Mouse (Mus musculus) MEL (cell line): ENCODE data around the gene Galnt10.

Experiments
- CTCF ChIP-seq, 3 experiments: IDR thresholded peaks in 2 of 3; conservative IDR thresholded peaks in 1 of 3; 2 replicates each; pipeline ENCODE4 v1.5.1; 2011 to 2012; ENCODE audit warnings: low read length in 3 of 3, low read depth in 2 of 3, mild to moderate bottlenecking in 2 of 3, improper control_type of control experiment in 1 of 3, inconsistent platforms in 1 of 3, mixed read lengths in 1 of 3, moderate library complexity in 1 of 3; ENCODE audit not compliant: control insufficient read depth in 1 of 3, insufficient read depth in 1 of 3, poor library complexity in 1 of 3, severe bottlenecking in 1 of 3
- E2F4 ChIP-seq: IDR thresholded peaks from 2 replicates; pipeline ENCODE4 v1.6.1; 2011; ENCODE audit warnings: low read depth, low read length, improper control_type of control experiment, borderline replicate concordance
- EP300 ChIP-seq, 2 experiments: IDR thresholded peaks; 2 replicates each; pipeline ENCODE4 v1.6.1; 2011; ENCODE audit warnings: improper control_type of control experiment in 2 of 2, low read length in 2 of 2, low read depth in 1 of 2, mild to moderate bottlenecking in 1 of 2
- ETS1 ChIP-seq: IDR thresholded peaks from 2 replicates; pipeline ENCODE4 v1.6.1; 2012; ENCODE audit warnings: low read depth, mild to moderate bottlenecking, inconsistent platforms, low read length, improper control_type of control experiment, moderate library complexity
- GATA1 ChIP-seq: IDR thresholded peaks from 2 replicates; pipeline ENCODE4 v1.6.1; 2011; ENCODE audit warnings: low read depth, low read length, improper control_type of control experiment
- MYC ChIP-seq: IDR thresholded peaks from 2 replicates; pipeline ENCODE4 v1.6.1; 2011; ENCODE audit warnings: low read depth, mild to moderate bottlenecking, low read length, improper control_type of control experiment, moderate library complexity
- NELFE ChIP-seq: IDR thresholded peaks from 2 replicates; pipeline ENCODE4 v1.6.1; 2011; ENCODE audit warnings: low read depth, low read length, improper control_type of control experiment
- POLR2A ChIP-seq, 2 experiments: IDR thresholded peaks; 2 replicates each; pipeline ENCODE4 v1.6.1; 2011 to 2012; ENCODE audit warnings: low read length in 2 of 2, mild to moderate bottlenecking in 2 of 2, control low read depth in 1 of 2, improper control_type of control experiment in 1 of 2, low read depth in 1 of 2, moderate library complexity in 1 of 2; ENCODE audit not compliant: control insufficient read depth in 1 of 2, insufficient read depth in 1 of 2, poor library complexity in 1 of 2
- POLR2AphosphoS5 ChIP-seq: IDR thresholded peaks from 2 replicates; pipeline ENCODE4 v1.6.1; 2012; ENCODE audit warnings: low read depth, borderline replicate concordance, mild to moderate bottlenecking, inconsistent platforms, low read length, moderate library complexity, mixed read lengths
- TAL1 ChIP-seq: IDR thresholded peaks from 2 replicates; pipeline ENCODE4 v1.6.1; 2012; ENCODE audit warnings: mild to moderate bottlenecking, inconsistent platforms, low read length, moderate library complexity, mixed read lengths
- TCF12 ChIP-seq: IDR thresholded peaks from 2 replicates; pipeline ENCODE4 v1.6.1; 2014; ENCODE audit warnings: low read depth, mild to moderate bottlenecking, inconsistent platforms, low read length, improper control_type of control experiment, moderate library complexity
- ZC3H11A ChIP-seq: IDR thresholded peaks from 2 replicates; pipeline ENCODE4 v1.6.1; 2012; ENCODE audit warnings: low read depth, mild to moderate bottlenecking, inconsistent platforms, low read length, improper control_type of control experiment

DNA sequence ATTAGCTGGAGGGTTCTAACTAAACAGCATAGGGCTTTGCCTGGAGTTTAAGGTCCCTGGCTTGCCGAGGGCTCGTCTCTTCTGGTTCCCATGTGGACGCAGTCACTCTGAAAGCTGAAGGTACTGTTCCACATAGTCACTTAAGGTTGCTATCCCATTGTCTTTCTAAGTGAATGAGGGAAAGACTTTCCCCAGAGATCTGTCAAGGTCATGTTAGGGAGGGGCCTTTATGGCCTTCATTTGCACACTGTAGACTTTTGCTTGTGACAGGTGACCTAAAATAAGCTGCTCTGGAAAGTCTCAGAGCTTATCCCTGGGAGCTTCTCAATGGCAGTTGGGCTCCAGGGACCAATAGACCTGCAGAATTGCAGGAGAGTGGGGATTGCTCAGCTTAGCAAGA, 168.4 kb downstream of the Galnt10 start:
- TF ChIP-seq TCF12 = no peak
- TF ChIP-seq CTCF (IDR thresholded peaks at IDR 0.05 in 2 of 3, conservative IDR thresholded peaks at IDR 0.05 in 1 of 3; ENCODE audit: control insufficient read depth in 1 of 3, insufficient read depth in 1 of 3, low read depth in 2 of 3, low read length in 3 of 3, poor library complexity in 1 of 3, severe bottlenecking in 1 of 3) = no peak
- no peak for TF ChIP-seq POLR2AphosphoS5
- no peak for TF ChIP-seq GATA1
- TF ChIP-seq POLR2A (IDR thresholded peaks at IDR 0.05; ENCODE audit: control insufficient read depth in 1 of 2, insufficient read depth in 1 of 2, low read depth in 1 of 2, low read length in 2 of 2, poor library complexity in 1 of 2) = no peak
- no peak for TF ChIP-seq MYC
- no peak for TF ChIP-seq NELFE
- TF ChIP-seq TAL1 = no peak
- TF ChIP-seq ZC3H11A = no peak
- TF ChIP-seq ETS1 = no peak
- no peak for TF ChIP-seq E2F4
- TF ChIP-seq EP300 (IDR thresholded peaks at IDR 0.05; ENCODE audit: low read depth in 1 of 2, low read length in 2 of 2) = no peak
